Mouse (Mus musculus): ENCODE measurements around the gene Stim2. TPM values are rescaled to one million over a fixed set of nuclear protein-coding genes. Genes with fewer than 3 reads are reported as not detected.

The Stim2 gene
- polyA plus RNA-seq, 1 experiment: 37.4 TPM

GRCm38 (mm10) chr5:54118410-54119212, 120.3 kb downstream of the Stim2 start:
- no peaks in the 10 kb centered on the region for H3K4me1 ChIP-seq (ENCODE audit: control insufficient read depth, insufficient read depth, low read length)
- no peak overlapping the region for H3K27ac ChIP-seq (ENCODE audit: insufficient read depth, low read length)
- no peak for TF ChIP-seq CTCF (IDR thresholded peaks at IDR 0.05; ENCODE audit: borderline replicate concordance, insufficient read depth, low read length)
- no peak for TF ChIP-seq POLR2A (IDR thresholded peaks at IDR 0.05; ENCODE audit: low read depth, low read length)
- no peak overlapping the region for H3K4me3 ChIP-seq (ENCODE audit: insufficient read depth, low read length)

- H3K4me1 ChIP-seq (ENCODE audit: control insufficient read depth, insufficient read depth, low read length): no peaks in the 10 kb centered on the region
- no peak overlapping the region for H3K27ac ChIP-seq (ENCODE audit: insufficient read depth, low read length)
- TF ChIP-seq CTCF (IDR thresholded peaks at IDR 0.05; ENCODE audit: borderline replicate concordance, insufficient read depth, low read length) (no peak), POLR2A (IDR thresholded peaks at IDR 0.05; ENCODE audit: low read depth, low read length) (no peak)
- H3K4me3 ChIP-seq (ENCODE audit: insufficient read depth, low read length): no peak overlapping the region
Observed at GRCm38 (mm10) chr5:54148091-54148795, 149.9 kb downstream of the Stim2 start.

DNA sequence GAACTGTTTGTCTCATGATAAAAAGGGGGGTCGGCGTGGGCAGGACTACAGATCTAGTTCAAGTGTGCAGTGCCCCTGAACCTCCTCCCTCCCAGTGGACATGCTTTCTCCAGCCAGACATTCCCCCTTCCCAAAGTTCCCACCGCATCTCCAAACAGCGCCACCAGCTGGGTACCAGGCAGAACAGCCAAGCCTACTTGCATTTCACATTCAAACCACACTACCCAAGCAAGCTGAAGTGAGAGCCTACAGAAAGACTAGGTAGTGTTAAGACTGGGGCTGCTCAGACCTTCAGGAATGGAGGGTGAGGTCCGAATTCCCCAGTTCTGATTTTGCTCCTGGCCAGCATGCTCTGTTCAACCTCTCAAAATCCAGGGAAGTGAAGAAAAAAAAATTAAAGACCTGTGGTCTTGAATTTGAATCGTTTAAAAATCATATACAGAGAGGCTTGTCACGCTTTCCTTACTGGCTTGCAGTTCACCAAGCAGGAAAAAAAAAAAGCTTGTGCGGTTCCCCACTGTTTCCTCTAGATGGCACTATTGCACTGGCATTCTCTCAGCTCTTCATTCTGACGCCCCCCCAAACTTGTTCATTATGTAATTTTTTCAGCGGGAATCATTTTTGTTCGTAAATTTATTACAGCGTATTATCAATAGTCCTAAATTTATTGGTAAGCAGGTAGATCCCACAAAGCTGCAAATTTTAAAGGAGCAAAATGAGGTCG, 156.4 kb downstream of the Stim2 start:
- Histone ChIP-seq H3K27ac (ENCODE audit: insufficient read depth, low read length) (no peak overlapping the region), H3K4me1 (ENCODE audit: control insufficient read depth, insufficient read depth, low read length) (no peaks in the 10 kb centered on the region), H3K4me3 (ENCODE audit: insufficient read depth, low read length) (no peak overlapping the region)
- TF ChIP-seq CTCF (IDR thresholded peaks at IDR 0.05; ENCODE audit: borderline replicate concordance, insufficient read depth, low read length): no peak
- TF ChIP-seq POLR2A (IDR thresholded peaks at IDR 0.05; ENCODE audit: low read depth, low read length): no peak

DNA sequence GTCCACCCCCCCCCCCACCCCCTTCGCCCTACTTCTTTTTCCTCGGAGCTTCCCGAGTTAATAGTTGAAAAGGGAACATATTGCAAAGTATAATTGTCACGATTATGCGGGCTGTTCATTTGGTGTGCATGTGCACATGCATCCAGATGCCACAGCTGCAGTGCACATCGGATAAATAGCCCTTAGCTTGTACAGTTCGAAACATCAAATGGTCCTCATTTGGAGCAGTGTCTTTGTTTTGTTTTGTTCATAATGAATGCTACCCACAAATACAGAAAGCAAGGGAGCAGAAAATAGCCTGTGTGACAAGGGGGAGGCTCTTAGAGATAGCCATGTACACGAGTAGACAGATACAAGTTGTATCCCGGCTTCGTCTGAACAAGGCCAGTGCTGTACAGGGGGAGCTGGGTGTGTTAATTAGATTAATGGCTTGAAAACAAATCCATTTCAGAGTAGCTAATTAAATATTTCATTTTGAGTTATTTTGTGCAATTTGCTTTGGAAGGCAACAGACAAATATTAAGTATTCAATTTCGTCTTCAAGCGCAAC, 157.0 kb downstream of the Stim2 start:
- Histone ChIP-seq H3K4me1 (ENCODE audit: control insufficient read depth, insufficient read depth, low read length) (no peaks in the 10 kb centered on the region), H3K27ac (ENCODE audit: insufficient read depth, low read length) (no peak overlapping the region), H3K4me3 (ENCODE audit: insufficient read depth, low read length) (no peak overlapping the region)
- TF ChIP-seq CTCF (IDR thresholded peaks at IDR 0.05; ENCODE audit: borderline replicate concordance, insufficient read depth, low read length): no peak
- no peak for TF ChIP-seq POLR2A (IDR thresholded peaks at IDR 0.05; ENCODE audit: low read depth, low read length)

DNA sequence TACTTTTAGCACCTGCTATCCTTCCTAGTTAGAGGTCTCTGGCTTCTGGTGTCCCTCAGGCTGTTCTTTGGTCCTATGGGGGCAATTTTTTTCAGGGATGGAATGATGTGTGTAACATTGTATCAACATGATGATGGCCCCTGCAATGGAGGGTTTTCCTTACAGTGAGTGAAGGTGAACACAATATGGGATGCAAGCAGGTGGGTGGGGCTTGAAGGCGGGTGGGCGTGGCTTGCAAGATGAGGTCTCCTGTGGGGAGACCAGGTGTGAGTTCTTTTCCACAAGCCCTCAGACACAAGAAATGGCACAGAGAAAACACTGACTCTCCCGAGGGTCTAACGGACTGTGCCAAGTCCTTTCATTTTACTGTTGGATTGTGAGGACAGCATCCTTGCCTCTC, 157.6 kb downstream of the Stim2 start:
- no peaks in the 10 kb centered on the region for H3K4me1 ChIP-seq (ENCODE audit: control insufficient read depth, insufficient read depth, low read length)
- TF ChIP-seq POLR2A (IDR thresholded peaks at IDR 0.05; ENCODE audit: low read depth, low read length) (no peak), CTCF (IDR thresholded peaks at IDR 0.05; ENCODE audit: borderline replicate concordance, insufficient read depth, low read length) (no peak)
- H3K27ac ChIP-seq (ENCODE audit: insufficient read depth, low read length): no peak overlapping the region
- H3K4me3 ChIP-seq (ENCODE audit: insufficient read depth, low read length): no peak overlapping the region

GRCm38 (mm10) chr5:54156944-54157527, 158.7 kb downstream of the Stim2 start:
- TF ChIP-seq POLR2A (IDR thresholded peaks at IDR 0.05; ENCODE audit: low read depth, low read length) (no peak), CTCF (IDR thresholded peaks at IDR 0.05; ENCODE audit: borderline replicate concordance, insufficient read depth, low read length) (no peak)
- Histone ChIP-seq H3K4me1 (ENCODE audit: control insufficient read depth, insufficient read depth, low read length) (no peaks in the 10 kb centered on the region), H3K4me3 (ENCODE audit: insufficient read depth, low read length) (no peak overlapping the region), H3K27ac (ENCODE audit: insufficient read depth, low read length) (no peak overlapping the region)

DNA sequence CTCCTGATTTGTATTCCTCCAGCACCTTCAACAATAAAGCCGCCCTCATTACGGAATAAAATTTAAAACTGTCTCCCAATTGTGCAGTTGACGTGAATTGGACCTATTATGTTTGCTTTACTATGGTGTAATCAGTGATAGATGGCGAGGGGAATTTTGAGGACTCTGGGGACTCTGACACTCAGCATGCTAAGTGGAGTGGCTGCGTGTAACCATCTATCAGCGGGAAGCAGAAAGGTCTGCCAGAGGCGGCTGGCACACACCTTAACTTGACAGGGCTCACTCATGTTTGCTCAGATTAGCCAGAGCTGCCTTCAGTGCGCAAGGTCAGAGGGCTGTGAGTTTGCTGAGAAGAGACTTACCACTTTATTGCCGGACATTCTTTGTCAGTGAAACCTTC, 159.9 kb downstream of the Stim2 start:
- Histone ChIP-seq H3K4me3 (ENCODE audit: insufficient read depth, low read length) (no peak overlapping the region), H3K4me1 (ENCODE audit: control insufficient read depth, insufficient read depth, low read length) (no peaks in the 10 kb centered on the region), H3K27ac (ENCODE audit: insufficient read depth, low read length) (no peak overlapping the region)
- TF ChIP-seq CTCF (IDR thresholded peaks at IDR 0.05; ENCODE audit: borderline replicate concordance, insufficient read depth, low read length) (no peak), POLR2A (IDR thresholded peaks at IDR 0.05; ENCODE audit: low read depth, low read length) (no peak)

DNA sequence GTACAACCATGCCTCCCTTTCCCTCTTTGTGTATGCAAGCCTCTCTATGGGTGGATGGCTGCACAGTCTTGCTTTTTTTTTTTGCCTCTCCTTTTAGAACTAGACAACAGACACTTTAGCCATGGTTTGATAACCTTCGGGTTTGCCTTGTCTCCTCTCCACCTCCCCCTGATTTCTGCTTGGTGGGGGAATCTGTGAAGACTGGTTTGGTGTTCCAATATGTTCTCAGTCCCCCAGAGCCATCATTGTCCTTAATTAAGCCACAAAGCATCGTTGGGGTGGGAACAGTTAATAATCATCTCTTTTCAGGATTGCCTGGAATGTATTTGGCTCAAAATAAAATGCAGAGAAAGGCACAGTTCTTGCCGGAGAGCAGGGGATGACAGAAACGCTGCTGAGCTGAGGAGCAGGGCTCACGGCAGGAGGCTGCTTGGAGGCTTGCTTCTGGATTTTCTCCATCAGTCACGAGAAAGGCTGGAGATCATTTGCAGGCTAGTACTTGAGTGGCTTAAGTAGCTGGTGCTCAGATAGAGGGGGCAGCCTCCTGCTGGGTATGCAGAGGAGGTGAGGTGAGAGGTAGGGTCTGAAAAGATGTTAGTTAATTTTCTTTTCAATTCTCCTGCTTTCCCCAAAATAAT, 161.0 kb downstream of the Stim2 start:
- TF ChIP-seq CTCF (IDR thresholded peaks at IDR 0.05; ENCODE audit: borderline replicate concordance, insufficient read depth, low read length) (no peak), POLR2A (IDR thresholded peaks at IDR 0.05; ENCODE audit: low read depth, low read length) (no peak)
- no peaks in the 10 kb centered on the region for H3K4me1 ChIP-seq (ENCODE audit: control insufficient read depth, insufficient read depth, low read length)
- H3K27ac ChIP-seq (ENCODE audit: insufficient read depth, low read length): no peak overlapping the region
- H3K4me3 ChIP-seq (ENCODE audit: insufficient read depth, low read length): no peak overlapping the region

GRCm38 (mm10) chr5:54160561-54160960, 162.3 kb downstream of the Stim2 start:
- Histone ChIP-seq H3K27ac (ENCODE audit: insufficient read depth, low read length) (no peak overlapping the region), H3K4me1 (ENCODE audit: control insufficient read depth, insufficient read depth, low read length) (no peaks in the 10 kb centered on the region), H3K4me3 (ENCODE audit: insufficient read depth, low read length) (no peak overlapping the region)
- TF ChIP-seq POLR2A (IDR thresholded peaks at IDR 0.05; ENCODE audit: low read depth, low read length) (no peak), CTCF (IDR thresholded peaks at IDR 0.05; ENCODE audit: borderline replicate concordance, insufficient read depth, low read length) (no peak)
